Mouse (Mus musculus) adrenal gland, postnatal 4 days (tissue): ENCODE data around the gene Gm10663. TPM values are rescaled to one million over a fixed set of nuclear protein-coding genes. Genes with fewer than 3 reads are reported as not detected.

ENCODE experiments used
- DNase-seq, 2 experiments: peaks; one replicate each; pipeline ENCODE4 v3.0.0; 2021 to 2022; ENCODE audit warnings: low spot score in 2 of 2, mixed read lengths in 2 of 2
- microRNA-seq: library from miRNA; unstranded; fragments of <30 nt; microRNA quantifications from one replicate; pipeline ENCODE4 v1.2.0, GENCODE M21; 2021
- total RNA-seq, 2 experiments: library from RNA; stranded (reverse); gene quantifications; 2 replicates each; pipeline ENCODE4 v1.2.3; 2021

Gm10663 gene
- total RNA-seq, 2 experiments from 2014 or later, result not detected

GRCm38 (mm10) chr8:65085680-65086079, 10.8 kb downstream of the Gm10663 start:
- no peak for DNase-seq

DNA sequence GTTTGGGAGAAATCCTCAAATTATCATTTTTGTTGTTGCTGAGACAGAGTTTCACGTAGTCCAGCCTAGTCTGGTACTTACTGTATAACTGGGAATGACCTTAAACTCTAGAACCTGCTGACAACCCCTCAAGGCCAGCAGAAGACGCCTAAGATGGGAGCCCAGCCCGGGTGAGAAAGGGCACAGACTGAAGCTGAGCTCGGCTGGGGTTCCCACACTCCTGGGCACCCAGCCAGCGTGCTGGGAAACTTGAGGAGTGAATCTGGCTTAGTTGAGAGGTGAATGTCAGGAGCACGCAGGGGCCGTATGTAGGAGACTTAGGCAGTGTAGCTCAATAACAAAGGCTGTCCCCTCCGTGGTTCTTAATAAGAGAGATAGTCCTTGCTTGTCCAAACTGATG, 12.9 kb downstream of the Gm10663 start:
- DNase-seq, result no peak

DNA sequence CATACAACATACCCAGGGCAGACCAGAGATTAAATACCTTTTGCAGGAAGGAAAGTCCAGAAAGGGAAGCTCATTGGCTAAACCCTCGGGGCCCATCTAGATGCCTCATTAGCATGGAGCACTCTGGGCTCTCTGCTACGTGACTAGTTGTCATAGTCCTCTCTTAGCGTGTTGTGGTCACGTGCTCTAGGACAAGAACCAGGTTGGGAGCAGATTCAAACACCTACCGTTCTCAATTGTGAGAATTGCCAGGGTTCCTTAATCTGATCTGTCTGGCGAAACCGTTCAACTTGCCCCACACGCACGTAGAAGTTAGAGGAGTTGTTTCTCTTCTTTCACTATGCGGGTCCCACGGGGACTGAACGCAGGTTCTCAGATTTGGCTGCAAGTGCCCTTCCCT, 13.3 kb downstream of the Gm10663 start:
- DNase-seq, result no peak

GRCm38 (mm10) chr8:65089781-65090180, 14.9 kb downstream of the Gm10663 start:
- no peak for DNase-seq

- no peak for DNase-seq
Observed at GRCm38 (mm10) chr8:65097760-65098415, 23.1 kb downstream of the Gm10663 start.

GRCm38 (mm10) chr8:65099735-65100134, 24.9 kb downstream of the Gm10663 start:
- no peak for DNase-seq

DNA sequence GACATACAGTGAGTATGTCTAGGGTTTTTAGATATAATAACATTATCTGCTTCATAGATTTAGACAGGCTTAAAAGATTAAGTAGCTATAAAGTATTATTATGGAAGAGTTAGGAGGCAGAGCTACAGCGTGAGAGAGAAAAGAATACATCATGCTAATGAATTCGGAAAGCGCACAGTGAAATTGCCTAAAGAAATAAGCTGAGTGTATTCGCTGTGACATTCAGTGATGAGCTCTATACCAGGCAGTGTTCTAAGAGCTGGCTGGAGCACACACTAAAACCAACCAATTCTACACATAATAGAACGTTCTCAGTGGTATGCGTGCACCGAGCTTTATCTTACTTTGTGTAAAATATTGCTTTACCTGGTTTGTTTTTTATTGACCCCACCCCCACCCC, 28.8 kb downstream of the Gm10663 start:
- no peak for DNase-seq

DNA sequence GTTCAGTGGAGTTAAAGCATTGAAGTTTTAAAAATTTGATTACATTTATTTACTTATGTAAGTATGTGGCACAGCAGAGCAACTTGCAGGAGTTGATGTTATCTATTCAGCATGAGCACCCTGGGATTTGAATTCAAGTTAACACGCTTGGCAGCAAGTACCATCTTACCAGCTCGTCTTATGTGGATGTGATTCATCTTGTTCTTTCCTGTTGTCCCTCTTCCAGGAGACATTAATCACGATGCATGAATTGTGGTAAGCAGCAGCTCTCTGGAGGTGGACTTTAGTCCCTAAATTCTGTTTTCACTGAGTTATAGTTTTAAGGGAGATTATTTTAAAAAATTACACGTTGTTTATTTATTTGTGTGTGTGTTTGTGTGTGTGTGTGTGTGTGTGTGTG, 29.2 kb downstream of the Gm10663 start:
- DNase-seq, result no peak

DNA sequence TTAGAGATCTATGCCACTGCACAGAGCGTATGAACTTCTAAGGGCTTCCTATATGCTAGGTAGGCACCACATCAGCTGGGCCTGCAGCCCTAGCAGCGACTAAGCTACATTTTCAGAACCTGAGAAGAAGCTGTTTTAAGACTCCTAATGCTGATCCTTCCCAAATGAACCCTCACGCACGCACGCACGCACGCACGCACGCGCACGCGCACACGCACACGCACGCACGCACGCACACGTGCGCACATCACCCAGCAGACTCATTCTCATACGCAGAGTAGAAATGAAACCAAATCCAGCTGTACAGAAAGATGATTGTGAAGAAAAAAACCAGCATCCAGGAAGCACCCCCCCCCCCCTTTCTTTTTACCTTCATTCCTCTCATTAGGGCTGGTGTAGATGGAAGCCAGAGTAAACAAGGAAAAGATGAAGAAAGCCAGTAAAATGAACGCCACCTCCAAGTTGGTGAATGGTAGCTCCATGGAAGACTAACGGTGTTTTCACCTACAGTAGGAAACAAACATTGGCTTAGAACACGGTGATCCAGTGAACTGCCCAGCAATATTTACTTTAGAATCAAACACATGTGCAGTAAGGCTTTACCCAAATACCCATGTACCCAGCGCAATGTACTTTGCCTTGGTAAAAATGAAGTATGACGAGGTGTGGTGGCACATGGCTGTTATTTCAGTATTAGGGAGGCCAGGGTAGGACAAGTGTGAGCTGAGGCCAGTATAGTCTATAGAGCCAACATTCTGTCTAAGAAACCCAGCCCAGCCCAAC, 33.3 kb downstream of the Gm10663 start:
- DNase-seq, result no peak

DNA sequence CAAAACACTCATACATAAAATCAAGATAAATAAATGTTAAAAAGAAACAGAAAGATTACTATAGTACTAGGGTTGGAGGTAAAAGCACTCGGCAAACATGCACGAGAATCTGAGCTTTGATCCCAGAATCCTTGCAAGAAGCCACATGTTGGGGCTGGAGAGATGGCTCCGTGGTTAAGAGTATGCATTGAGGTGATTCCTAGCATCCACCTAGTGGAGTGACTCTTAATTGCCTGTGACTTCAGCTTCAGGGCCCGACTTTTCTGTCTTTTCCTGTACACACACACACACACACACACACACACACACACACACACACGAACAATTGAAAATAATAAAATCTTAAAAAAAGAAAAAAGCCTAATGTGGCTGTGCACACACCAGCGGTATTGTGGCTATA, 34.1 kb downstream of the Gm10663 start:
- no peak for DNase-seq

DNA sequence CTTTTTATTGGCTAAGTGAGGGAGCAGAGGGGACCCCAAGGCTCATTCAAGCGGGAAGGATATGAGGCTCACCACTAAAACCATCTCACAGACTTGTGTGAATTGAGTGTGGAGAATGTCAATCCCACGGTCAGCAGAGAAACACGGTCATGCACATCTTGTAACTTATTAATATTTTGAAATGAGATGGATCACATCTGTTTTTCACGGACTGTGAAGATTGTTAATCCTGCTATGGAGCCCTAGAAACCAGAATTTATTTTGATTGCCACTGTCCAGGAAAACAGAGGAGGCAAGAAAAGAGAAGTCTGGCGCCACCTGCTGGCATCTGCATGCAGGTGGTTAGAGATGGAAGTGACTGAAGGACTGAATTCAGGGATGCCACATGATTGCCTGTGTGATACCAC, 35.5 kb downstream of the Gm10663 start:
- peak; percentile 35 to 37 for DNase-seq

GRCm38 (mm10) chr8:65112092-65112491, 37.3 kb downstream of the Gm10663 start:
- no peak for DNase-seq

DNA sequence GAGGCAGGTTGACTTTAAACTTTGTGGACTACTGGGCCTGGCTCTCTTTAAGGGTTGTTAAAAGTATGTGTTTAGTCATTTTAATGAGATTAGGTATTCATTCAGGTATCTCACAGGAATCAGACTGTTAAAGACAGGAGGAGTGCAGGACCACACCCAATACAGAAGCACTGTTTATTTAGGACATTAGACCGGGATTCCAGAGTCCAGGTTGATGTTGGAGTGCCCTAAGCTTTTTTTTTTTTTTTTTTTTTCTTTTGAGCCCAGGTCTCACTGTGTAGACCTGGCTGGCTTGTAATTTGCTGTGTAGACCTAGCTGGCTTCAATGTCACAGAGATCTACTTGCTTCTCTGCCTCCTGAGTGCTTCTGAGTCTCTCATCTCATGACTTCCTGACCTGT, 51.2 kb downstream of the Gm10663 start:
- no peak for DNase-seq

DNA sequence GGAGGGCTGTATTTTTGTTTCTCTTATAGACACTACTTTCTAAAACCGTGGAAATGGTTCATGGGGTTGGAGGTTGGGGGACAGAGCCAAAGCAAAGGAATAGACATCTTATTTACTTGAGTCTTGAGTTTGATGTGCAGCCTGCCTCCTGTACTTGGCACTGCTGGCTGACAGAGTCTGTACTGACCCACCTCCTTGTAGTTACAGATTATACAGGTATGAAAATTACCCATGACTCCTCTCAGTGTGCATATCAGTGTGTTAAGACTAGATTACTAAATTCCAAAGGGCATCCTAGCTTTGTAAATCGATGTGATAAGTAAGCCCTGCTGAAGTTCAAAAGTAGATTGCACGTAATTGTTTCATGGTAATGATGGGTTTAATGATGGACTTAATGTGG, 51.6 kb downstream of the Gm10663 start:
- DNase-seq, result no peak

Small RNA genes lying within 50 kb of the gene (microRNA-seq; reads per million reads assigned to microRNA genes)
- not detected for gene Gm24333

Other genes starting within 250 kb of the Gm10663 start
- 10 to 100 TPM; 36.0 to 38.3 TPM for gene Klhl2, start 225.0 kb upstream of the Gm10663 start, total RNA-seq
- gene Tmem192, start 127.8 kb upstream of the Gm10663 start, total RNA-seq, result 10 to 100 TPM; 42.9 to 46.6 TPM
- not detected for gene Trim75, start 87.2 kb upstream of the Gm10663 start, total RNA-seq
- not detected for gene Trim61, start 56.5 kb upstream of the Gm10663 start, total RNA-seq
- gene Trim60, start 56.4 kb upstream of the Gm10663 start, total RNA-seq, result not detected
- gene Apela, start 37.7 kb upstream of the Gm10663 start, total RNA-seq, result 1 to 10 TPM in 1 of 2 experiments, not detected in 1; 1.4 TPM
- not detected for gene BC030870, start 54.5 kb downstream of the Gm10663 start, total RNA-seq